Mouse (Mus musculus) frontal cortex, postnatal 10 days (tissue): Measurements from ENCODE around the gene Birc7.

Source experiments
- DNase-seq, 2 experiments: peaks; one replicate each; pipeline ENCODE4 v3.0.0; 2022; ENCODE audit warnings: low spot score in 2 of 2, mixed read lengths in 1 of 2

The Birc7 gene

GRCm38 (mm10) chr2:180966092-180966882 is 37.5 kb downstream of the Birc7 start:
- no peak for DNase-seq

GRCm38 (mm10) chr2:180967010-180967763 is 38.4 kb downstream of the Birc7 start, which contains the start of gene Arfgap1:
Gene Arfgap1, plus strand, starts transcription at chr2:180967225.
- peak; percentile 85 to 89 for DNase-seq

GRCm38 (mm10) chr2:180981133-180981532 is 52.3 kb downstream of the Birc7 start:
- DNase-seq = no peak
